Mouse (Mus musculus) limb, embryonic 11.5 days (tissue): ENCODE results near the gene Lbx2. TPM values are rescaled to one million over a fixed set of nuclear protein-coding genes. Genes with fewer than 3 reads are reported as not detected.

ENCODE experiments used
- ATAC-seq: fragments of 200-750 bp; cut with Nextera tagmentation; 2 replicates; pipeline ENCODE4 v1.8.0; 2017; ENCODE audit warnings: low read depth; ENCODE audit not compliant: insufficient number of reproducible peaks, low FRiP score, low TSS enrichment
- DNase-seq: peaks from one replicate; pipeline ENCODE4 v3.0.0-alpha.2; 2015; ENCODE audit warnings: low spot score
- H3K27ac ChIP-seq: fragments of 300-500 bp; sonication (generic); replicated peaks from 2 replicates; pipeline ENCODE4 v1.5.1; 2014; ENCODE audit warnings: low read depth, mild to moderate bottlenecking, low read length
- H3K27me3 ChIP-seq: fragments of 300-500 bp; sonication (generic); 2 replicates; pipeline ENCODE4 v1.6.1; 2014; ENCODE audit warnings: mild to moderate bottlenecking, low read length, mixed read lengths; ENCODE audit not compliant: control insufficient read depth, insufficient read depth
- H3K36me3 ChIP-seq: fragments of 300-500 bp; sonication (generic); 2 replicates; pipeline ENCODE4 v1.6.1; 2014; ENCODE audit warnings: mild to moderate bottlenecking, low read length, moderate library complexity, mixed read lengths; ENCODE audit not compliant: control insufficient read depth, insufficient read depth
- H3K4me1 ChIP-seq: fragments of 300-500 bp; sonication (generic); 2 replicates; pipeline ENCODE4 v1.6.1; 2014; ENCODE audit warnings: low read length, mixed read lengths; ENCODE audit not compliant: control insufficient read depth, insufficient read depth
- H3K4me2 ChIP-seq: fragments of 300-500 bp; sonication (generic); 2 replicates; pipeline ENCODE4 v1.6.1; 2014; ENCODE audit warnings: low read depth, mild to moderate bottlenecking, moderate library complexity; ENCODE audit not compliant: severe bottlenecking
- H3K4me3 ChIP-seq: fragments of 300-500 bp; sonication (generic); 2 replicates; pipeline ENCODE4 v1.5.1; 2014; ENCODE audit warnings: low read depth, low read length
- H3K9ac ChIP-seq: fragments of 300-500 bp; sonication (generic); 2 replicates; pipeline ENCODE4 v1.6.1; 2014; ENCODE audit warnings: mild to moderate bottlenecking, low read length
- H3K9me3 ChIP-seq: fragments of 300-500 bp; sonication (generic); 2 replicates; pipeline ENCODE4 v1.6.1; 2016; ENCODE audit warnings: low read length; ENCODE audit not compliant: control insufficient read depth
- WGBS: fragments of 180-500 bp; shearing (Covaris S2); extraction: QIAGEN DNeasy Blood & Tissue Kit; methylation state at CpG from one replicate; pipeline ENCODE4 v1.1.7; 2014; 5-methylcytosine and 5-hydroxymethylcytosine counted together
- polyA plus RNA-seq: library from polyadenylated mRNA; unstranded; fragments of >200 nt; fragmentation: Nextera tagmentation; extraction: Ambion mirVana; gene quantifications from 2 replicates; pipeline ENCODE4 v1.2.1, GENCODE M21; 2014

Gene Lbx2
- polyA plus RNA-seq, 1 experiment from 2014 or later = 0.81 TPM

DNA sequence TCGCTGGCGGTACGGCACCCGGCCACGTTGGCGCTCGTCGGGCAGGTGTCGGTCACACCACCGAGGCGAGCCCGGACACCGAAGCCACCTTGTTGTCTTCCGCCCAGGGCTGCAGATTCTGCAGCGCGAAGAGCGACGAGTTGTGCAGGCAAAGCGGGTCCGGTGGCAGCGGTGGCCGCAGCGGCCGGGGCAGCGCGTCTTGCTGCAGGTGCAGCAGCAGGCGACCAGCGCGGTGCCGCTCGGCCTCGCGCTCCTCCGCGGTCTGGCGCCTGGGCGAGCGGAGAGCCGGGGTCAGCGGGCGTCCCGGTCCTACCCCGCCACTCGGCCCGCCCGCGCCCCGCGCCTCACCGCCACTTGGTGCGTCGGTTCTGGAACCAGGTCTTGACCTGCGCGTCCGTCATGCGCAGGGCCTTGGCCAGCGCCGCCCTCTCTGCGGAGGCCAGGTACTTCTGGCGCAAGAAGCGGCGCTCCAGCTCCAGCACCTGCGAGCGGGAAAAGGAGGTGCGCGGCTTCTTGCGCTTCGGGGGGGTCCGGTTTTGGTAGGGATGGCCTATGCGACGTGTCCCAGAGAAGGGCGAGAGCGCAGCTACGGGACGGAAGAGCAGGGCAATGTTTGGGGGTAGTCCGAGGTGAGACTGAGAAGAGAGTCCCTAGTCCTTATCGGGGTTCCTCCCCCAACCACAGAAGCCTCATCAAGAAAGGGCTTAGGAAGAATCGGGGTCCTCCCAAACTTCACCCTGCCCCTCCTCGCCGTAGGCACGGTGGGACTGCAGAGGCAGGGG, 17.3 kb upstream of the Lbx2 start:
- H3K9me3 ChIP-seq = no peaks in the 10 kb centered on the region

GRCm38 (mm10) chr6:83069488-83070246, 16.5 kb upstream of the Lbx2 start:
- Histone ChIP-seq H3K9ac (no peak overlapping the region), H3K9me3 (no peaks in the 10 kb centered on the region), H3K27ac (no peak overlapping the region), H3K27me3 (peaks cover 96% of the 10 kb centered on the region), H3K4me2 (peak overlapping the region; percentile 39), H3K36me3 (no peaks in the 10 kb centered on the region), H3K4me3 (peak overlapping the region; percentile 27; the same call in 1 of the 2 replicates), H3K4me1 (peaks cover 19% of the 10 kb centered on the region)
- 1% methylated on average over 66 of the region's 69 CpGs for WGBS
- no peak for ATAC-seq
- DNase-seq = peak; percentile 73

More for the DNA sequence above, 17.3 kb upstream of the Lbx2 start:
- Histone ChIP-seq H3K4me2 (peak overlapping the region; percentile 25; the same call in 1 of the 2 replicates), H3K4me3 (peak overlapping the region; percentile 15; the same call in 1 of the 2 replicates), H3K27me3 (peaks cover 95% of the 10 kb centered on the region), H3K9ac (no peak overlapping the region), H3K36me3 (no peaks in the 10 kb centered on the region), H3K4me1 (peaks cover 19% of the 10 kb centered on the region), H3K27ac (no peak overlapping the region)
- WGBS = under 1% methylated on average over 74 of the region's 81 CpGs
- peak; percentile 55 for DNase-seq
- no peak for ATAC-seq

DNA sequence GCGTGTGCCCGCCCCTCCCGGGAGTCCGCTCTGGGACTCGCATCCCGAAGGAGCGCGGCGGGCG, 16.1 kb upstream of the Lbx2 start, which contains the start of gene Tlx2:
TSS of gene Tlx2 (minus strand) at position 47 of the 64 bp plus-strand sequence.
- peak within 1 kb of the TSS; percentile 27 for H3K4me3 ChIP-seq
- H3K4me2 ChIP-seq = peak within 1 kb of the TSS; percentile 39
- WGBS = 1% methylated on average over 10 of the region's 10 CpGs
- peaks cover 93% of the 10 kb centered on the region for H3K27me3 ChIP-seq
- H3K36me3 ChIP-seq = no peaks in the 10 kb centered on the region
- H3K4me1 ChIP-seq = peaks cover 19% of the 10 kb centered on the region
- DNase-seq (no peak), ATAC-seq (no peak)
- H3K9ac ChIP-seq = no peak within 1 kb of the TSS
- no peaks in the 10 kb centered on the region for H3K9me3 ChIP-seq
- H3K27ac ChIP-seq = no peak within 1 kb of the TSS

DNA sequence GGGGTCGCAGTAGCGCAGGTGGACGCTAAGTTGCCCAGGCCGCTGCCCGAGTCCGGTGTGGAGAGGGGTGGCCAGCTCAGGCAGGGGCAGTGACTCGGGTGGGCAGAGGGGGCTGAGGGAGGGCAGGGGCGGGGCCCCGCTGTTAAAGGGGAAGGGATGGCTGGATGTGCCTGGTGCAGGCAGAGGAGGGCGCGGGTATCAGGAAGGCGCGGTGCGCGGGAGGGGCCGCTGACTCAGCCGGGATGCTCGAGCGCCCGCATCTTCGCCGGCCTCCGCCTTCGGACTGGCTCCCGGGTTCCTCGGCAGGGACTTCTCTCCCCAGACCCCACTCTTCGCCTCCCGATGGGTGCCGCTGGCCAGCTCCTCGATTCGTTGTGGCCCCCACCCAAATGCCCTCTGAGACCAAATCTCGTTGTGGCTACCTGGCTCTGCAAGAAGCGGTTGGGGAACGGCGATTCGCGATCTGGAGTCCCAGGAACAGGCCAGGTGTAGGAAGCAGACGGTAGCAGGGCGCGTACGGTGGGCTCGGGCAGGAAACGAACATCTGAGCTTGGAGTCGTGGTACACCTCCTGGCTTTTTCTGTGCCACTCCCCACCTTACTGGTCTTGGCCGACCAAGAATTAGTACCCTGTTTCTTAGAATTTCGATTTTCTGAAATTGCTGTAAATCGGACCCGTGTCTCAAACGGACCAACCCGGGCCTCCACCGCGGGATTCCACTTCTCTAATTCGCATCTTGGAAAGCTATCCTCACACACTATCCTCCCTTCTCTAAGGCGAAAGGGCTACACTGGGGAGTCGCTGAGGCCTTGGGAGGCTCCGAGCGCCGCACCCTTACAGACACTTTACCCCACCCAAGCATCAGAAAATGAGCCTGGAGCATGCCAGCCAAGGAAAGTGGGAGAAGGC, 15.6 kb upstream of the Lbx2 start:
- H3K9me3 ChIP-seq = no peaks in the 10 kb centered on the region
- peak overlapping the region; percentile 39 for H3K4me2 ChIP-seq
- no peak overlapping the region for H3K27ac ChIP-seq
- WGBS = under 1% methylated on average over 58 of the region's 58 CpGs
- peak overlapping the region; percentile 27 for H3K4me3 ChIP-seq
- H3K27me3 ChIP-seq = peaks cover 88% of the 10 kb centered on the region
- no peaks in the 10 kb centered on the region for H3K36me3 ChIP-seq
- H3K4me1 ChIP-seq = peaks cover 19% of the 10 kb centered on the region
- DNase-seq (peak; percentile 82), ATAC-seq (0 out of 2 replicates have a peak, but pooled peaks have one; percentile 29)
- H3K9ac ChIP-seq = no peak overlapping the region

DNA sequence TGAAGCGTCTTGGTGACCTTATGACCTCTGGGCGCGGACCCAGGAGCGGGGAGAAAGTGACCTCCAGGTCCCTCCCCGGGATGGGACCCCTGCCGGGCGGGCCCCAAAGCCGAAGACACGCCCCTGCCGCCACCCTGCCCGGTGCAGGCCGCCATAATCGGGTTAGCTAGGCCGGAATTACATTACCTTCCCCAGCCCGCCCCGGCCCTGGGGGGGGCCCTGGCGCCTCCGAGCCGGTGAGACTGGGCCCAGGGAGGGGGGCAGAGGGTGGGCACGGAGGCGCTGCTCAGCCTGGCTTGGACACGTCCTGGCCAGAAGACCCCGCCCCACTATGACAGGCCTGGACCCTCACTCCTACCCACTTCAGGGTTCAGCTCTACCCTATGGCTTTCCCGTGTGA, 14.9 kb upstream of the Lbx2 start:
- ATAC-seq (0 out of 2 replicates have a peak, but pooled peaks have one; percentile 55), DNase-seq (peak; percentile 48)
- peaks cover 81% of the 10 kb centered on the region for H3K27me3 ChIP-seq
- H3K4me2 ChIP-seq = 0 out of 2 replicates have a peak overlapping the region, but pooled peaks have one; percentile 15
- no peaks in the 10 kb centered on the region for H3K36me3 ChIP-seq
- H3K27ac ChIP-seq = no peak overlapping the region
- 0 out of 2 replicates have a peak overlapping the region, but pooled peaks have one; percentile 2 for H3K9ac ChIP-seq
- peak overlapping the region; percentile 14; the same call in 1 of the 2 replicates for H3K4me3 ChIP-seq
- H3K4me1 ChIP-seq = peaks cover 19% of the 10 kb centered on the region
- no peaks in the 10 kb centered on the region for H3K9me3 ChIP-seq
- WGBS = 1% methylated on average over 24 of the region's 24 CpGs

GRCm38 (mm10) chr6:83074979-83075378, 11.2 kb upstream of the Lbx2 start:
- 23% methylated on average over 2 of the region's 2 CpGs for WGBS
- peaks cover 45% of the 10 kb centered on the region for H3K27me3 ChIP-seq
- ATAC-seq = no peak
- no peak overlapping the region for H3K4me2 ChIP-seq
- no peak for DNase-seq
- H3K4me1 ChIP-seq = peaks cover 16% of the 10 kb centered on the region
- no peak overlapping the region for H3K4me3 ChIP-seq
- no peaks in the 10 kb centered on the region for H3K9me3 ChIP-seq
- no peak overlapping the region for H3K9ac ChIP-seq
- H3K36me3 ChIP-seq = no peaks in the 10 kb centered on the region
- H3K27ac ChIP-seq = no peak overlapping the region

DNA sequence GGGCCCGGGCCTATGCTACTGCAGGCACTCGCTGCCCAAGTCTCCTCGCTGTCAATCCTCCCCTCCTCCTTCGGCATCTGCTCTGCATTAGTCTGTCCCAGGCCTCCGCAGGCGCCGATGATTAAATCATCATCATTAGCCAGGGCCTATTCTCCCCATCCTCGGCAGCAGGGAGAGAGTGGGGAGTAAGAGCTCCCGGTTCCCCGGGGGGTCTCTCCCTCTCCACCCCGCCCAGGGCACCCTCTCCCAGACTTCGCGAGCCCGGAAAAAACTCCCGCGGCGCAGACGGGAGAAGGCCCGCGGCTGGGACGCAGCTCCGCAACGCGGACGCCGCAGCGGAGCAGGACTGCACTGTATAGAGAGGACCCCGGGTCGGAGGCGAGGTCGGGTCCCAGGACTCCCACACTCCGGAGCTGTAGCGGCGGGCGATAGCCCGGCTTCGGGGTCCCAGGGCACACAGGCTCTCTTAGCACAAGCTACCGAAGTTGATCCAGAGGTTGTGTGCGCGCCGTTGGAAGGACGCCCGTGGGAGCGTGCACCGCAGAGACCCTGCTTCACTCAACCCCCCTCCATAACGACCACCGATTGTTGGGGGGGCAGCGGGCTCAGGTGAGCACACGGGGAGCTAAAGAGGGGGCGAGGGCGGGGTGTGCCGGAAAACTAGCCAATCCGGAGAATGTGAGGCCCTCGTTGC, 8.4 kb upstream of the Lbx2 start, which contains the start of gene Pcgf1:
TSS of gene Pcgf1 (plus strand) at position 240 of the 694 bp plus-strand sequence.
- 0 out of 2 replicates have a peak, but pooled peaks cover 4% of the 10 kb centered on the region for H3K36me3 ChIP-seq
- WGBS = under 1% methylated on average over 54 of the region's 54 CpGs
- peak; percentile 88 for ATAC-seq
- peak within 1 kb of the TSS; percentile 72 for H3K4me3 ChIP-seq
- peak within 1 kb of the TSS; percentile 79 for H3K9ac ChIP-seq
- no peaks in the 10 kb centered on the region for H3K9me3 ChIP-seq
- H3K4me2 ChIP-seq = peak within 1 kb of the TSS; percentile 99
- H3K27ac ChIP-seq = peak within 1 kb of the TSS; percentile 80
- no peak for DNase-seq
- peaks cover 4% of the 10 kb centered on the region; the same call in 1 of the 2 replicates for H3K4me1 ChIP-seq
- H3K27me3 ChIP-seq = peaks cover 19% of the 10 kb centered on the region
